ENCODE assay signal across 8 mouse cellular contexts in genomic region chrX:108536995-108537394, GRCm38 (mm10).
A peak's percentile ranks its signal among the peaks of the same experiment; 100 is the strongest.
DNase-seq lines count a peak whose midpoint lies in the region; ATAC-seq lines count a peak whose summit lies in the region.

No protein-coding gene starts in this region.

- no peaks in the 10 kb centered on the region for H3K9me3 ChIP-seq in hindbrain, embryonic 11.5 days (ENCODE audit: control insufficient read depth, low read length)
- H3K9me3 ChIP-seq in hindbrain, embryonic 13.5 days = no peaks in the 10 kb centered on the region

- 11% methylated on average over 3 of the region's 3 CpGs for WGBS in hindbrain, embryonic 11.5 days
- WGBS in hindbrain, embryonic 13.5 days = 7% methylated on average over 3 of the region's 3 CpGs
- 8% methylated on average over 3 of the region's 3 CpGs for WGBS in large intestine, adult 2 months

- peak; percentile 48 for DNase-seq in hindbrain, embryonic 11.5 days (ENCODE audit: low spot score)
- peak; percentile 32 for DNase-seq in CD4-positive helper T cell, adult 2 months (ENCODE audit: low read depth, low spot score)
- peak; percentile 14 for DNase-seq in R1 (ENCODE audit: low read depth, low spot score)
- peak; percentile 49 for DNase-seq in embryo, embryonic 10 days (ENCODE audit: low spot score)
- peak; percentile 6 for DNase-seq in large intestine, adult 2 months (ENCODE audit: low read depth, low spot score)
- peak; percentile 50 for DNase-seq in mesoderm, embryonic 11.5 days (ENCODE audit: low read depth, low spot score)
- no peak for DNase-seq in ovary, postnatal 10 days (ENCODE audit: low spot score)

- H3K4me1 ChIP-seq in hindbrain, embryonic 11.5 days (replicated peaks; ENCODE audit: control insufficient read depth, insufficient read depth, low read length) = no peaks in the 10 kb centered on the region
- H3K4me1 ChIP-seq in hindbrain, embryonic 13.5 days (replicated peaks) = no peaks in the 10 kb centered on the region

- no peaks in the 10 kb centered on the region for H3K36me3 ChIP-seq in hindbrain, embryonic 11.5 days (ENCODE audit: control insufficient read depth, insufficient read depth, low read length)
- H3K36me3 ChIP-seq in hindbrain, embryonic 13.5 days = no peaks in the 10 kb centered on the region

- H3K4me3 ChIP-seq in hindbrain, embryonic 11.5 days (ENCODE audit: low read depth, low read length) = no peak overlapping the region
- no peak overlapping the region for H3K4me3 ChIP-seq in hindbrain, embryonic 13.5 days

- no peak overlapping the region for H3K27ac ChIP-seq in hindbrain, embryonic 11.5 days (ENCODE audit: low read depth, low read length)
- no peak overlapping the region for H3K27ac ChIP-seq in hindbrain, embryonic 13.5 days

- H3K4me2 ChIP-seq in hindbrain, embryonic 11.5 days (replicated peaks; ENCODE audit: low read depth, low read length) = no peak overlapping the region
- no peak overlapping the region for H3K4me2 ChIP-seq in hindbrain, embryonic 13.5 days

- ATAC-seq in hindbrain, embryonic 11.5 days (ENCODE audit: low FRiP score) = no peak
- ATAC-seq in hindbrain, embryonic 13.5 days (ENCODE audit: low FRiP score) = no peak

- H3K9ac ChIP-seq in hindbrain, embryonic 11.5 days (ENCODE audit: low read depth, low read length) = no peak overlapping the region
- no peak overlapping the region for H3K9ac ChIP-seq in hindbrain, embryonic 13.5 days

- H3K27me3 ChIP-seq in hindbrain, embryonic 11.5 days (ENCODE audit: control insufficient read depth, insufficient read depth, low read length) = no peaks in the 10 kb centered on the region
- no peaks in the 10 kb centered on the region for H3K27me3 ChIP-seq in hindbrain, embryonic 13.5 days
